Mouse (Mus musculus): Measurements from ENCODE around the gene Cd93. TPM values are rescaled to one million over a fixed set of nuclear protein-coding genes. Genes with fewer than 3 reads are reported as not detected.
A peak's percentile ranks its signal among the peaks of the same experiment; 100 is the strongest.

The Cd93 gene
- polyA plus RNA-seq, 1 experiment from 2014 or later, result 10.3 TPM

- 0 out of 2 replicates have a peak overlapping the region, but pooled peaks have one; percentile 54 for H3K9ac ChIP-seq
- peak; percentile 5; the same call in 1 of the 2 replicates for ATAC-seq
- 37% methylated on average over 6 of the region's 6 CpGs for WGBS
- no peaks in the 10 kb centered on the region for H3K36me3 ChIP-seq
- no peaks in the 10 kb centered on the region for H3K9me3 ChIP-seq
- no peak overlapping the region for H3K27ac ChIP-seq
- peak overlapping the region; percentile 49; the same call in 1 of the 2 replicates for H3K4me3 ChIP-seq (replicated peaks)
- peaks cover 14% of the 10 kb centered on the region for H3K27me3 ChIP-seq (replicated peaks)
- peak overlapping the region; percentile 84 for H3K4me2 ChIP-seq (replicated peaks)
- 0 out of 2 replicates have a peak, but pooled peaks cover 13% of the 10 kb centered on the region for H3K4me1 ChIP-seq (replicated peaks)
Measured at GRCm38 (mm10) chr2:148408761-148409120, 34.6 kb downstream of the Cd93 start.

GRCm38 (mm10) chr2:148407870-148408760 lies 35.2 kb downstream of the Cd93 start, which contains the start of gene Thbd:
Gene Thbd (minus strand): TSS chr2:148408188.
- WGBS, result 2% methylated on average over 35 of the region's 35 CpGs
- Histone ChIP-seq H3K4me3 (replicated peaks) (peak within 1 kb of the TSS; percentile 49), H3K9me3 (no peaks in the 10 kb centered on the region)

GRCm38 (mm10) chr2:148406971-148407869 lies 36.1 kb downstream of the Cd93 start:
- Histone ChIP-seq H3K36me3 (no peaks in the 10 kb centered on the region), H3K9me3 (no peaks in the 10 kb centered on the region), H3K27ac (peak overlapping the region; percentile 61), H3K4me1 (replicated peaks) (0 out of 2 replicates have a peak, but pooled peaks cover 13% of the 10 kb centered on the region), H3K4me2 (replicated peaks) (peak overlapping the region; percentile 84), H3K27me3 (replicated peaks) (peaks cover 14% of the 10 kb centered on the region), H3K9ac (peak overlapping the region; percentile 54), H3K4me3 (replicated peaks) (peak overlapping the region; percentile 49)
- WGBS, result 10% methylated on average over 55 of the region's 55 CpGs
- peak; percentile 66 for ATAC-seq

More at GRCm38 (mm10) chr2:148407870-148408760, 35.2 kb downstream of the Cd93 start, which contains the start of gene Thbd:
- Histone ChIP-seq H3K36me3 (no peaks in the 10 kb centered on the region), H3K27ac (peak within 1 kb of the TSS; percentile 61), H3K9ac (peak within 1 kb of the TSS; percentile 54), H3K4me1 (replicated peaks) (0 out of 2 replicates have a peak, but pooled peaks cover 13% of the 10 kb centered on the region), H3K27me3 (replicated peaks) (peaks cover 14% of the 10 kb centered on the region), H3K4me2 (replicated peaks) (peak within 1 kb of the TSS; percentile 84)
- ATAC-seq, result peak; percentile 82

DNA sequence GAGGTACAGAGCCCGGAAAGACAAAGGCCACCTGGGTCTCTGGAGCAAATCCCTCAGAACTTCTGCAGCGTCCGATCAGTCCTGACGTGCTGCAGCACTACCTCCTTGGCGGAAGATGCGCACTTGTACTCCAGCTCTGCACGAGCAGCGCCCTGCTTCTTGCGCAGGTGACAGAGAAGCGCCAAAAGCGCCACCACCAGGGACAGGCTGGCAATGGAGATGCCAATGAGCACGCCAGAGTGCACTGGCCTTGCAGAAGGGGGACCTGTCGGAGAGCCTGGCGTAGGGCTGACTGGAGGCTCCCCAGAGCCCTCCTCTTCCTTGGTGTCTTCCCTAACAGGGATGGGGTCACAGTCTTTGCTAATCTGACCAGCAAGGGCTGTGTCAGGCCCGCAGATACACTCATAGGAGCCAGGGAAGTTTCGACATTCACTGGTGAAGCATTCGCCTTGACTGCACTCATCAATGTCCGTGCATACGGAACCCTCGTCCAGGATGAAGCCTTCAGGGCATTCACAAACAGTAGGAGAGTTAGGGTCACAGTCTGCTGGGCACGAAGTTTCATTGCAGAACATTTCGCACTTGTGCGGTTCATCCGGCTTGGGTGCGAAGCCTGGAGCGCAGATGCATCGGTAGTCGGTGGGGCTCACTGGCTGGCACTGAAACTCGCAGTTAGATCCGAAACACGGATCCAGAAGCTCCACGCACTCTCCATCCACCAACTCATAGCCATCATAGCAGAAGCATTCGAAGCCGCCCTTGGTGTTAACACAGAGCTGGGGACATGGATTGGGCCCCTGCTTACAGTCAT lies 37.0 kb downstream of the Cd93 start:
- no peaks in the 10 kb centered on the region for H3K36me3 ChIP-seq
- H3K4me3 ChIP-seq (replicated peaks), result peak overlapping the region; percentile 49
- H3K27ac ChIP-seq, result peak overlapping the region; percentile 61
- peak overlapping the region; percentile 54 for H3K9ac ChIP-seq
- no peaks in the 10 kb centered on the region for H3K9me3 ChIP-seq
- 0 out of 2 replicates have a peak, but pooled peaks cover 13% of the 10 kb centered on the region for H3K4me1 ChIP-seq (replicated peaks)
- ATAC-seq, result no peak
- WGBS, result 22% methylated on average over 34 of the region's 34 CpGs
- H3K4me2 ChIP-seq (replicated peaks), result peak overlapping the region; percentile 84
- peaks cover 14% of the 10 kb centered on the region for H3K27me3 ChIP-seq (replicated peaks)

- H3K9me3 ChIP-seq, result no peaks in the 10 kb centered on the region
- no peak overlapping the region for H3K27ac ChIP-seq
- no peaks in the 10 kb centered on the region for H3K36me3 ChIP-seq
- no peak overlapping the region for H3K9ac ChIP-seq
- peaks cover 14% of the 10 kb centered on the region for H3K27me3 ChIP-seq (replicated peaks)
- 67% methylated on average over 5 of the region's 5 CpGs for WGBS
- H3K4me2 ChIP-seq (replicated peaks), result peak overlapping the region; percentile 38
- 0 out of 2 replicates have a peak, but pooled peaks cover 17% of the 10 kb centered on the region for H3K4me1 ChIP-seq (replicated peaks)
- peak overlapping the region; percentile 20 for H3K4me3 ChIP-seq (replicated peaks)
- ATAC-seq, result no peak
Measured at GRCm38 (mm10) chr2:148404906-148405305, 38.5 kb downstream of the Cd93 start.

GRCm38 (mm10) chr2:148402227-148402626 lies 41.1 kb downstream of the Cd93 start:
- no peak for ATAC-seq
- WGBS, result 56% methylated on average over 1 of the region's 1 CpGs
- H3K4me3 ChIP-seq (replicated peaks), result no peak overlapping the region
- no peaks in the 10 kb centered on the region for H3K36me3 ChIP-seq
- H3K27me3 ChIP-seq (replicated peaks), result peaks cover 14% of the 10 kb centered on the region
- no peak overlapping the region for H3K4me2 ChIP-seq (replicated peaks)
- no peaks in the 10 kb centered on the region for H3K9me3 ChIP-seq
- H3K4me1 ChIP-seq (replicated peaks), result peaks cover 23% of the 10 kb centered on the region; the same call in 1 of the 2 replicates
- no peak overlapping the region for H3K27ac ChIP-seq
- no peak overlapping the region for H3K9ac ChIP-seq

GRCm38 (mm10) chr2:148398901-148399685 lies 44.3 kb downstream of the Cd93 start:
- H3K9me3 ChIP-seq, result no peaks in the 10 kb centered on the region
- 87% methylated on average over 5 of the region's 5 CpGs for WGBS
- H3K36me3 ChIP-seq, result no peaks in the 10 kb centered on the region
- H3K9ac ChIP-seq, result no peak overlapping the region
- peaks cover 33% of the 10 kb centered on the region for H3K4me1 ChIP-seq (replicated peaks)
- peaks cover 13% of the 10 kb centered on the region for H3K27me3 ChIP-seq (replicated peaks)
- ATAC-seq, result no peak
- no peak overlapping the region for H3K4me3 ChIP-seq (replicated peaks)
- no peak overlapping the region for H3K27ac ChIP-seq
- H3K4me2 ChIP-seq (replicated peaks), result no peak overlapping the region

DNA sequence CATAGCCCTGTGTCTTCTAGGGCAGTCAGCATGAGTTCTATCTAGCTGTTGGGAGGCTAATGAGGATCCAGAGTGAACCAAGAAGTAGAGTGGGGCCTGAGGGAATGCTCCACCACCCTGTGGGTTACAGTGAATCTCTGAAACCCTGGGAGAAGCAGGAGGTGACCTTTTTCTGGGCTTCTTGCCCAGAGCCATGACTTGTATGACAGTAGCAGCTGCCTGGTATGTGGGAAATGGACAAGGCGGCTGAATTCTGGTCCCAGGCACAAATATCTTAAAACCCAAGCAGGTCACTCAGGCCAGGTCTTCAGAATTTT lies 45.6 kb downstream of the Cd93 start:
- Histone ChIP-seq H3K4me1 (replicated peaks) (peaks cover 33% of the 10 kb centered on the region), H3K9me3 (no peaks in the 10 kb centered on the region), H3K4me2 (replicated peaks) (peak overlapping the region; percentile 97), H3K27me3 (replicated peaks) (peaks cover 13% of the 10 kb centered on the region), H3K27ac (no peak overlapping the region), H3K36me3 (no peaks in the 10 kb centered on the region), H3K4me3 (replicated peaks) (no peak overlapping the region), H3K9ac (no peak overlapping the region)
- ATAC-seq, result no peak
- 67% methylated on average over 1 of the region's 1 CpGs for WGBS

- peaks cover 33% of the 10 kb centered on the region for H3K4me1 ChIP-seq (replicated peaks)
- no peak overlapping the region for H3K9ac ChIP-seq
- H3K36me3 ChIP-seq, result no peaks in the 10 kb centered on the region
- H3K4me3 ChIP-seq (replicated peaks), result no peak overlapping the region
- no peaks in the 10 kb centered on the region for H3K9me3 ChIP-seq
- WGBS, result 43% methylated on average over 11 of the region's 11 CpGs
- ATAC-seq, result no peak
- peak overlapping the region; percentile 97 for H3K4me2 ChIP-seq (replicated peaks)
- peaks cover 13% of the 10 kb centered on the region for H3K27me3 ChIP-seq (replicated peaks)
- H3K27ac ChIP-seq, result no peak overlapping the region
Measured at GRCm38 (mm10) chr2:148397015-148397783, 46.2 kb downstream of the Cd93 start.

GRCm38 (mm10) chr2:148396209-148396608 lies 47.2 kb downstream of the Cd93 start:
- H3K9ac ChIP-seq, result no peak overlapping the region
- 68% methylated on average over 10 of the region's 10 CpGs for whole genome bisulfite sequencing
- H3K9me3 ChIP-seq, result no peaks in the 10 kb centered on the region
- no peaks in the 10 kb centered on the region for H3K36me3 ChIP-seq
- no peak overlapping the region for H3K27ac ChIP-seq
- H3K4me1 ChIP-seq (replicated peaks), result peaks cover 33% of the 10 kb centered on the region
- ATAC-seq, result no peak
- H3K27me3 ChIP-seq (replicated peaks), result peaks cover 13% of the 10 kb centered on the region
- peak overlapping the region; percentile 97 for H3K4me2 ChIP-seq (replicated peaks)
- H3K4me3 ChIP-seq (replicated peaks), result peak overlapping the region; percentile 54; the same call in 1 of the 2 replicates
